Mouse (Mus musculus) embryonic stem cell, embryonic (primary cell): ENCODE measurements around the gene Nrsn2.

ENCODE experiments used
- CTCF ChIA-PET, 4 experiments: fragments of 300-600 bp in 2 of 4; fragments of 350-600 bp in 2 of 4; sonication (Branson Sonifier 250); formaldehyde crosslinking; loops; one replicate each; lab custom pipeline; 2022; ENCODE audit warnings: inconsistent platforms in 2 of 4; lab: Charles Lee
- POLR2A ChIA-PET, 4 experiments: fragments of 300-600 bp in 2 of 4; fragments of 350-600 bp in 2 of 4; sonication (Branson Sonifier 250); formaldehyde crosslinking; loops; one replicate each; lab custom pipeline; 2022; ENCODE audit warnings: antibody characterized with exemption in 4 of 4, inconsistent platforms in 1 of 4; lab: Charles Lee

The Nrsn2 gene

GRCm38 (mm10) chr2:152338319-152338718 lies 38.1 kb downstream of the Nrsn2 start:
- CTCF ChIA-PET, result interaction anchor here in 1 of 4 experiments (1.4 to 5.1 kb wide), 2 partner anchors 25 to 27 kb away, joined by 4 to 28 read pairs; no protein-coding TSS in a partner anchor
- POLR2A ChIA-PET, result interaction anchor here in 2 of 4 experiments (0.8 to 10.5 kb wide), 11 partner anchors 6 to 243 kb away, joined by 3 to 197 read pairs (median 14); partner anchors contain the start of genes Rbck1 (in 1 of the 2) and Tbc1d20 (in 1 of the 2)

GRCm38 (mm10) chr2:152337591-152338212 lies 38.7 kb downstream of the Nrsn2 start:
- CTCF ChIA-PET, result interaction anchor here in 1 of 4 experiments (1.4 to 5.1 kb wide), 2 partner anchors 26 to 28 kb away, joined by 4 to 28 read pairs; no protein-coding TSS in a partner anchor
- POLR2A ChIA-PET, result interaction anchor here in 2 of 4 experiments (0.8 to 10.5 kb wide), 9 partner anchors 9 to 47 kb away, joined by 3 to 137 read pairs (median 14); partner anchors contain the start of gene Tbc1d20 (in 1 of the 2)

GRCm38 (mm10) chr2:152336856-152337255 lies 39.6 kb downstream of the Nrsn2 start:
- CTCF ChIA-PET, result interaction anchor here in 2 of 4 experiments (0.7 to 5.1 kb wide), 2 partner anchors 26 to 44 kb away, joined by 3 to 28 read pairs; no protein-coding TSS in a partner anchor
- POLR2A ChIA-PET, result interaction anchor here in 2 of 4 experiments (0.8 to 8.4 kb wide), 5 partner anchors 8 to 25 kb away, joined by 3 to 116 read pairs (median 8); no protein-coding TSS in a partner anchor

- ChIA-PET POLR2A (interaction anchor here in 3 of 4 experiments (0.6 to 8.8 kb wide), 8 partner anchors 7 to 151 kb away, joined by 3 to 197 read pairs (median 20); partner anchors contain the start of genes Trib3 (in 3 of the 3) and Tbc1d20 (in 1 of the 3)), CTCF (interaction anchor here in 1 of 4 experiments (0.6 kb wide), 1 partner anchor 8 kb away, joined by 3 read pairs; the partner anchor contains the start of gene Trib3)
Observed at GRCm38 (mm10) chr2:152335289-152335820, 41.1 kb downstream of the Nrsn2 start.

- CTCF ChIA-PET, result interaction anchor here in 3 of 4 experiments (0.6 to 3.8 kb wide), 11 partner anchors 10 to 430 kb away, joined by 3 to 27 read pairs (median 3); partner anchors contain the start of gene Trib3 (in 3 of the 3)
- POLR2A ChIA-PET, result interaction anchor here (0.6 to 8.8 kb wide), 18 partner anchors 9 to 159 kb away, joined by 3 to 197 read pairs (median 10); partner anchors contain the start of genes Trib3 (in 4 of the 4) and Tbc1d20 (in 1 of the 4)
Observed at GRCm38 (mm10) chr2:152333345-152334006, 43.0 kb downstream of the Nrsn2 start.

GRCm38 (mm10) chr2:152332101-152332825 lies 44.2 kb downstream of the Nrsn2 start, which contains the start of gene Rbck1:
TSS of gene Rbck1 (minus strand) at chr2:152332653.
- ChIA-PET POLR2A (interaction anchor here (0.5 to 8.8 kb wide), 37 partner anchors 9 to 485 kb away, joined by 3 to 197 read pairs (median 4); partner anchors contain the start of genes Trib3 (in 4 of the 4), Tbc1d20 (in 2 of the 4) and Tcf15 (in 1 of the 4)), CTCF (interaction anchor here (0.6 to 3.8 kb wide), 14 partner anchors 11 to 808 kb away, joined by 3 to 27 read pairs (median 4); partner anchors contain the start of genes Trib3 (in 3 of the 4) and Tbc1d20 (in 1 of the 4))

GRCm38 (mm10) chr2:152330858-152331423 lies 45.5 kb downstream of the Nrsn2 start:
- POLR2A ChIA-PET, result interaction anchor here in 3 of 4 experiments (0.6 to 8.8 kb wide), 20 partner anchors 8 to 392 kb away, joined by 3 to 197 read pairs (median 11); partner anchors contain the start of genes Trib3 (in 3 of the 3) and Tbc1d20 (in 2 of the 3)

GRCm38 (mm10) chr2:152327980-152328379 lies 48.5 kb downstream of the Nrsn2 start:
- POLR2A ChIA-PET, result interaction anchor here in 3 of 4 experiments (0.6 to 8.8 kb wide), 8 partner anchors 10 to 139 kb away, joined by 3 to 197 read pairs (median 4); partner anchors contain the start of gene Trib3 (in 2 of the 3)
- CTCF ChIA-PET, result interaction anchor here in 1 of 4 experiments (0.7 to 0.9 kb wide), 2 partner anchors 16 to 38 kb away, joined by 3 read pairs; partner anchors contain the start of gene Trib3

More at GRCm38 (mm10) chr2:152330858-152331423, 45.5 kb downstream of the Nrsn2 start:
- CTCF ChIA-PET, result no interaction called here

- POLR2A ChIA-PET, result interaction anchor here in 1 of 4 experiments (1.1 to 3.1 kb wide), 2 partner anchors 17 to 65 kb away, joined by 3 to 11 read pairs; partner anchors contain the start of gene Trib3
- CTCF ChIA-PET, result interaction anchor here in 1 of 4 experiments (1.1 to 1.4 kb wide), 2 partner anchors 17 to 278 kb away, joined by 3 read pairs; partner anchors contain the start of genes Defb36 and Trib3
Observed at GRCm38 (mm10) chr2:152326654-152327053, 49.8 kb downstream of the Nrsn2 start.

- POLR2A ChIA-PET, result interaction anchor here in 2 of 4 experiments (0.9 to 3.1 kb wide), 8 partner anchors 11 to 65 kb away, joined by 3 to 11 read pairs (median 5); partner anchors contain the start of gene Trib3 (in 2 of the 2)
Observed at GRCm38 (mm10) chr2:152326157-152326556, 50.3 kb downstream of the Nrsn2 start.

GRCm38 (mm10) chr2:152324842-152325241 lies 51.6 kb downstream of the Nrsn2 start:
- POLR2A ChIA-PET, result interaction anchor here in 1 of 4 experiments (0.5 to 3.1 kb wide), 8 partner anchors 10 to 80 kb away, joined by 3 to 11 read pairs (median 4); partner anchors contain the start of gene Trib3
- CTCF ChIA-PET, result interaction anchor here in 1 of 4 experiments (0.7 kb wide), 1 partner anchor 19 kb away, joined by 3 read pairs; the partner anchor contains the start of gene Trib3

More at GRCm38 (mm10) chr2:152326157-152326556, 50.3 kb downstream of the Nrsn2 start:
- CTCF ChIA-PET, result interaction anchor here in 2 of 4 experiments (0.9 to 1.4 kb wide), 3 partner anchors 18 to 278 kb away, joined by 3 read pairs; partner anchors contain the start of genes Defb36 (in 1 of the 2) and Trib3 (in 1 of the 2)

- ChIA-PET CTCF (no interaction called here), POLR2A (interaction anchor here in 2 of 4 experiments (0.6 to 2.5 kb wide), 8 partner anchors 8 to 25 kb away, joined by 3 to 10 read pairs (median 4); partner anchors contain the start of genes Rbck1 (in 1 of the 2) and Trib3 (in 1 of the 2))
Observed at GRCm38 (mm10) chr2:152323971-152324370, 52.5 kb downstream of the Nrsn2 start.

- CTCF ChIA-PET, result interaction anchor here in 2 of 4 experiments (0.5 to 2.6 kb wide), 5 partner anchors 18 to 41 kb away, joined by 3 to 24 read pairs (median 4); partner anchors contain the start of gene Trib3 (in 1 of the 2)
- POLR2A ChIA-PET, result interaction anchor here in 3 of 4 experiments (1.2 to 5.7 kb wide), 15 partner anchors 9 to 86 kb away, joined by 3 to 39 read pairs (median 7); partner anchors contain the start of genes Tbc1d20 (in 2 of the 3) and Trib3 (in 2 of the 3)
Observed at GRCm38 (mm10) chr2:152322198-152322597, 54.2 kb downstream of the Nrsn2 start.

- ChIA-PET CTCF (interaction anchor here in 2 of 4 experiments (0.6 to 2.6 kb wide), 4 partner anchors 22 to 42 kb away, joined by 3 to 24 read pairs (median 6); partner anchors contain the start of gene Trib3 (in 1 of the 2)), POLR2A (interaction anchor here (0.5 to 5.7 kb wide), 19 partner anchors 8 to 85 kb away, joined by 3 to 39 read pairs (median 5); partner anchors contain the start of genes Tbc1d20 (in 2 of the 4), Trib3 (in 2 of the 4) and Rbck1 (in 1 of the 4))
Observed at GRCm38 (mm10) chr2:152321558-152321957, 54.9 kb downstream of the Nrsn2 start.
